Mouse (Mus musculus) hindbrain, embryonic 10.5 days (tissue): ENCODE measurements around the gene Rnf150. TPM values are rescaled to one million over a fixed set of nuclear protein-coding genes. Genes with fewer than 3 reads are reported as not detected.

ENCODE experiments used
- DNase-seq: peaks from one replicate; pipeline ENCODE4 v3.0.0-alpha.2; 2017; ENCODE audit warnings: low spot score
- H3K27ac ChIP-seq: fragments of 300-500 bp; sonication (generic); 2 replicates; pipeline ENCODE4 v1.5.1; 2016; ENCODE audit warnings: mild to moderate bottlenecking, moderate library complexity
- H3K27me3 ChIP-seq: fragments of 300-500 bp; sonication (generic); 2 replicates; pipeline ENCODE4 v1.6.1; 2016; ENCODE audit warnings: mild to moderate bottlenecking; ENCODE audit not compliant: poor library complexity, insufficient read depth, severe bottlenecking
- H3K36me3 ChIP-seq: fragments of 300-500 bp; sonication (generic); 2 replicates; pipeline ENCODE4 v1.6.1; 2016; ENCODE audit warnings: mild to moderate bottlenecking, moderate library complexity
- H3K4me1 ChIP-seq: fragments of 300-500 bp; sonication (generic); replicated peaks from 2 replicates; pipeline ENCODE4 v1.6.1; 2016; ENCODE audit warnings: mild to moderate bottlenecking
- H3K4me3 ChIP-seq: fragments of 300-500 bp; sonication (generic); 2 replicates; pipeline ENCODE4 v1.5.1; 2016; ENCODE audit warnings: mild to moderate bottlenecking, moderate library complexity
- H3K9me3 ChIP-seq: fragments of 300-500 bp; sonication (generic); 2 replicates; pipeline ENCODE4 v1.6.1; 2016; ENCODE audit warnings: mild to moderate bottlenecking, moderate library complexity
- WGBS: fragments of 180-500 bp; shearing (Covaris S2); methylation state at CpG from one replicate; pipeline ENCODE4 v1.1.7; 2016; 5-methylcytosine and 5-hydroxymethylcytosine counted together
- polyA plus RNA-seq: library from polyadenylated mRNA; unstranded; fragments of >200 nt; fragmentation: Nextera tagmentation; extraction: Ambion mirVana; gene quantifications from 2 replicates; pipeline ENCODE4 v1.2.1, GENCODE M21; 2016

Rnf150 gene
- polyA plus RNA-seq, 1 experiment from 2014 or later = 1.2 TPM

- H3K4me1 ChIP-seq = 0 out of 2 replicates have a peak, but pooled peaks cover 2% of the 10 kb centered on the region
- no peak overlapping the region for H3K27ac ChIP-seq
- H3K36me3 ChIP-seq = no peaks in the 10 kb centered on the region
- WGBS = 81% methylated on average over 5 of the region's 5 CpGs
- no peak overlapping the region for H3K4me3 ChIP-seq
- no peaks in the 10 kb centered on the region for H3K27me3 ChIP-seq
- H3K9me3 ChIP-seq = no peaks in the 10 kb centered on the region
- DNase-seq = no peak
Measured at GRCm38 (mm10) chr8:82926518-82926917, 63.4 kb downstream of the Rnf150 start.

GRCm38 (mm10) chr8:82931554-82931953 lies 68.4 kb downstream of the Rnf150 start:
- H3K27ac ChIP-seq = no peak overlapping the region
- H3K9me3 ChIP-seq = no peaks in the 10 kb centered on the region
- WGBS = 87% methylated on average over 7 of the region's 7 CpGs
- no peak overlapping the region for H3K4me3 ChIP-seq
- no peaks in the 10 kb centered on the region for H3K36me3 ChIP-seq
- DNase-seq = no peak
- H3K27me3 ChIP-seq = no peaks in the 10 kb centered on the region
- 0 out of 2 replicates have a peak, but pooled peaks cover 3% of the 10 kb centered on the region for H3K4me1 ChIP-seq

GRCm38 (mm10) chr8:82936162-82936561 lies 73.0 kb downstream of the Rnf150 start:
- no peaks in the 10 kb centered on the region for H3K27me3 ChIP-seq
- H3K9me3 ChIP-seq = no peaks in the 10 kb centered on the region
- no peak for DNase-seq
- H3K4me1 ChIP-seq = 0 out of 2 replicates have a peak, but pooled peaks cover 3% of the 10 kb centered on the region
- H3K4me3 ChIP-seq = no peak overlapping the region
- H3K36me3 ChIP-seq = no peaks in the 10 kb centered on the region
- WGBS = 84% methylated on average over 7 of the region's 7 CpGs
- no peak overlapping the region for H3K27ac ChIP-seq

GRCm38 (mm10) chr8:82936866-82937265 lies 73.7 kb downstream of the Rnf150 start:
- Histone ChIP-seq H3K36me3 (no peaks in the 10 kb centered on the region), H3K4me1 (no peaks in the 10 kb centered on the region), H3K9me3 (no peaks in the 10 kb centered on the region), H3K27me3 (no peaks in the 10 kb centered on the region), H3K4me3 (no peak overlapping the region), H3K27ac (no peak overlapping the region)
- no peak for DNase-seq
- WGBS = 84% methylated on average over 4 of the region's 4 CpGs

GRCm38 (mm10) chr8:82939912-82940311 lies 76.8 kb downstream of the Rnf150 start:
- Histone ChIP-seq H3K27me3 (no peaks in the 10 kb centered on the region), H3K9me3 (no peaks in the 10 kb centered on the region), H3K4me1 (peaks cover 10% of the 10 kb centered on the region), H3K36me3 (no peaks in the 10 kb centered on the region), H3K4me3 (no peak overlapping the region), H3K27ac (no peak overlapping the region)
- no peak for DNase-seq
- 71% methylated on average over 6 of the region's 6 CpGs for WGBS

- DNase-seq = no peak
- H3K27ac ChIP-seq = no peak overlapping the region
- no peaks in the 10 kb centered on the region for H3K9me3 ChIP-seq
- peaks cover 10% of the 10 kb centered on the region for H3K4me1 ChIP-seq
- H3K4me3 ChIP-seq = no peak overlapping the region
- no peaks in the 10 kb centered on the region for H3K27me3 ChIP-seq
- WGBS = 68% methylated on average over 6 of the region's 6 CpGs
- no peaks in the 10 kb centered on the region for H3K36me3 ChIP-seq
Measured at GRCm38 (mm10) chr8:82943223-82944006, 80.3 kb downstream of the Rnf150 start.

- H3K9me3 ChIP-seq = no peaks in the 10 kb centered on the region
- H3K27ac ChIP-seq = no peak overlapping the region
- peaks cover 10% of the 10 kb centered on the region for H3K4me1 ChIP-seq
- no peak for DNase-seq
- WGBS = 75% methylated on average over 3 of the region's 3 CpGs
- no peaks in the 10 kb centered on the region for H3K36me3 ChIP-seq
- H3K27me3 ChIP-seq = no peaks in the 10 kb centered on the region
- H3K4me3 ChIP-seq = no peak overlapping the region
Measured at GRCm38 (mm10) chr8:82945867-82946266, 82.7 kb downstream of the Rnf150 start.

DNA sequence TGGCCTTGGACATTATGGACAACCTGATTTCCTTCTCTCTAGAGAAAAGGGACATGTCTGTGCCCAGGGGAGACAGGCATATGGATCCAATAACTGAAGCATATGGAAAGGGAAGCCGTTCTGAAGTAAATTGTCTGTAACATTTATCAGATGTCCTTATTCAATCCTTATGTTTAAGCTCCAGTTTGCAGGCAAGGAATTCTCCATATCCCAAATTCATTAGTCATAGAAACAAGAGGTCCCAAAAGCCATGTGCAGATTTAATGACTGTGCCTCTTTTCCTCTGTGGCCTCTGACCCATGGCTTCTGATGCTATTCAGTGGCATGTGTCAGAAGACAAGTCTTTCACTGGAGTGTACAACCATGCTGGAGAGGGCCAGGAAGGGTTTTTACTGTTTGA lies 83.5 kb downstream of the Rnf150 start:
- Histone ChIP-seq H3K9me3 (no peaks in the 10 kb centered on the region), H3K4me1 (peaks cover 10% of the 10 kb centered on the region), H3K27ac (no peak overlapping the region), H3K36me3 (no peaks in the 10 kb centered on the region), H3K27me3 (no peaks in the 10 kb centered on the region), H3K4me3 (no peak overlapping the region)
- 61% methylated on average over 1 of the region's 1 CpGs for WGBS
- DNase-seq = no peak

DNA sequence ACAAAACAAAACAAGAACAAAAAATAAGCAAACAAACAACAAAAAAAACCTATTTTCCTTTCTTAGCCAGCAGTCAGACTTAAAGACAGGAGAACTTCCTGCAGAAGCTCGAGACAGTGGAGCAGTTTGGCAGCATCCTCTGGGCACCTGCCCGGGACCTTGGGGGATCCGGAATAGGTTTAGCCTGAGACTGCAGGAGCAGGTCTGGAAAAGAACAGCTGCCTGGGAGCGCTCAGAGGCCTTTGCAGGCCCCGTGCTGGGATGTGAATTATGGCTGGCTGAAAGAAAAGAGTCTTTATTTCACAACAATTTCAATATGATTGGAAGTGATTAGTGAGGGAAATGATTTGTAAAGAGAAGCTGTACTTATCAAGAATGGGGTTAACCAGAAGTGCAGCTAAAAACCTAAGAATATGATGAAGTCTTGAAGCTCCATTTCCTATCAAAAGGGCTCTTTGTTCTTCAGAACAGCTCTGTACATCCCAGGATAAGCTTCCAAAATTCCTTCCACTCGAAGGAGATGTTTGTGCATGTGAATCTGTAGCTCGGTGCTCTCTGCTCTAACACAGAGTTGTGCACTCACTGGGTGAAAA lies 92.1 kb downstream of the Rnf150 start:
- Histone ChIP-seq H3K36me3 (no peaks in the 10 kb centered on the region), H3K4me1 (no peaks in the 10 kb centered on the region), H3K9me3 (no peaks in the 10 kb centered on the region), H3K4me3 (no peak overlapping the region), H3K27ac (no peak overlapping the region), H3K27me3 (no peaks in the 10 kb centered on the region)
- WGBS = 76% methylated on average over 7 of the region's 7 CpGs
- no peak for DNase-seq

- WGBS = 85% methylated on average over 3 of the region's 3 CpGs
- no peaks in the 10 kb centered on the region for H3K36me3 ChIP-seq
- H3K4me1 ChIP-seq = no peaks in the 10 kb centered on the region
- no peaks in the 10 kb centered on the region for H3K9me3 ChIP-seq
- no peak overlapping the region for H3K27ac ChIP-seq
- DNase-seq = no peak
- no peak overlapping the region for H3K4me3 ChIP-seq
- H3K27me3 ChIP-seq = no peaks in the 10 kb centered on the region
Measured at GRCm38 (mm10) chr8:82959491-82959890, 96.3 kb downstream of the Rnf150 start.

- 92% methylated on average over 2 of the region's 2 CpGs for WGBS
- Histone ChIP-seq H3K27ac (no peak overlapping the region), H3K9me3 (no peaks in the 10 kb centered on the region), H3K27me3 (no peaks in the 10 kb centered on the region), H3K4me3 (no peak overlapping the region), H3K4me1 (no peaks in the 10 kb centered on the region), H3K36me3 (no peaks in the 10 kb centered on the region)
- no peak for DNase-seq
Measured at GRCm38 (mm10) chr8:82959980-82960610, 96.9 kb downstream of the Rnf150 start.

DNA sequence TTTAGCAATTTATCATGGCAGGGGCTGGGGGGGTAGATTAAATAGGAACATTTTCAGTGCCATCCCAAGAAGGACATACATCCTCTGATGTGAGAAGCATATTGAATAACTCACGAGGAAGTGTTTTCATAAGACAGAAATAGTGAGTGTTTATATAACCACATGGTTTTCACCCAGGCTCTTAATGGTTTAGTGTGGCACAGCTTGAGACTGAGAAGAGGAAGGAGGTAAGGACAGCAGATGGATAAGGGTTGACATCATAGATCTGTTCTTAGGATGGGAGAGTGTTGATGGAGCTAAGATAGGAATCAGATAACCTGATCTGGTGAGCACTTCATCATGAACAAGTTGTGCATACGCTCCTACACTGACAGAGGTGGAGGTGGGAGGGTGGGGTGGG lies 101.4 kb downstream of the Rnf150 start:
- Histone ChIP-seq H3K4me1 (peaks cover 16% of the 10 kb centered on the region), H3K27ac (no peak overlapping the region), H3K4me3 (no peak overlapping the region), H3K36me3 (no peaks in the 10 kb centered on the region), H3K9me3 (no peaks in the 10 kb centered on the region), H3K27me3 (no peaks in the 10 kb centered on the region)
- 76% methylated on average over 2 of the region's 2 CpGs for WGBS
- DNase-seq = no peak
